Mouse (Mus musculus) cerebellum, adult 2 months (tissue): Measurements from ENCODE around the gene Slc1a2.

Experiments used
- CTCF ChIP-seq: fragments of 200-500 bp; IDR thresholded peaks from 2 replicates; pipeline ENCODE4 v1.5.1; 2011; ENCODE audit warnings: low read depth, mild to moderate bottlenecking, control low read depth, low read length, moderate library complexity, borderline replicate concordance; ENCODE audit not compliant: insufficient read depth
- POLR2A ChIP-seq: fragments of 200-500 bp; IDR thresholded peaks from 2 replicates; pipeline ENCODE4 v1.6.1; 2011; ENCODE audit warnings: low read length, control low read depth, borderline replicate concordance; ENCODE audit not compliant: insufficient read depth

- no peak for TF ChIP-seq CTCF
- no peak for TF ChIP-seq POLR2A
These were observed 163.6 kb downstream of the Slc1a2 start for GRCm38 (mm10) chr2:102822036-102822435.
